Mouse (Mus musculus) MEL (cell line): ENCODE measurements at regions not wholly inside any gene's neighbourhood (a gene's known extent, or its start where the extent isn't known, plus 50 kb on each side); places are given as distances from the start of the nearest gene placed in this dataset.

Experiments
- DNase-seq: peaks from one replicate; pipeline ENCODE4 v3.0.0; 2011; ENCODE audit warnings: low read depth, low spot score
- H3K27ac ChIP-seq: 2 replicates; pipeline ENCODE4 v1.5.1; 2012; ENCODE audit warnings: low read depth, mild to moderate bottlenecking, control low read depth, low read length, moderate library complexity; ENCODE audit not compliant: control insufficient read depth
- H3K27me3 ChIP-seq, 2 experiments: fragments of 150-350 bp in 1 of 2; sonication (generic) in 1 of 2; 2 replicates each; pipeline ENCODE4 v1.6.1; 2012; ENCODE audit warnings: low read length in 2 of 2, mild to moderate bottlenecking in 2 of 2, improper control_type of control experiment in 1 of 2, moderate library complexity in 1 of 2; ENCODE audit not compliant: insufficient read depth in 2 of 2, control insufficient read depth in 1 of 2
- H3K36me3 ChIP-seq, 2 experiments: 2 replicates each; pipeline ENCODE4 v1.6.1; 2012 to 2014; ENCODE audit warnings: low read length in 2 of 2, improper control_type of control experiment in 1 of 2, inconsistent platforms in 1 of 2, mild to moderate bottlenecking in 1 of 2; ENCODE audit not compliant: insufficient read depth in 2 of 2, control insufficient read depth in 1 of 2
- H3K4me1 ChIP-seq, 2 experiments: fragments of 150-350 bp in 1 of 2; sonication (generic) in 1 of 2; 2 replicates each; pipeline ENCODE4 v1.6.1; 2012; ENCODE audit warnings: low read length in 2 of 2, improper control_type of control experiment in 1 of 2, mild to moderate bottlenecking in 1 of 2; ENCODE audit not compliant: insufficient read depth in 2 of 2, control insufficient read depth in 1 of 2
- H3K4me3 ChIP-seq, 2 experiments: fragments of 150-350 bp in 1 of 2; sonication (generic) in 1 of 2; 2 replicates each; pipeline ENCODE4 v1.5.1; 2012; ENCODE audit warnings: low read depth in 2 of 2, low read length in 2 of 2, mild to moderate bottlenecking in 2 of 2, moderate library complexity in 2 of 2, control low read depth in 1 of 2, improper control_type of control experiment in 1 of 2; ENCODE audit not compliant: control insufficient read depth in 1 of 2, insufficient read depth in 1 of 2
- H3K79me2 ChIP-seq: 2 replicates; pipeline ENCODE4 v1.6.1; 2012; ENCODE audit warnings: mild to moderate bottlenecking, low read length, moderate library complexity; ENCODE audit not compliant: control insufficient read depth, poor library complexity, insufficient read depth
- H3K9ac ChIP-seq: 2 replicates; pipeline ENCODE4 v1.6.1; 2012; ENCODE audit warnings: low read depth, mild to moderate bottlenecking, control low read depth, low read length, moderate library complexity; ENCODE audit not compliant: control insufficient read depth, poor library complexity, severe bottlenecking
- H3K9me3 ChIP-seq: fragments of 150-350 bp; sonication (generic); replicated peaks from 2 replicates; pipeline ENCODE4 v1.6.1; 2012; ENCODE audit warnings: mild to moderate bottlenecking, low read length, improper control_type of control experiment, moderate library complexity; ENCODE audit not compliant: insufficient read depth
- CHD1 ChIP-seq: IDR thresholded peaks from 2 replicates; pipeline ENCODE4 v1.6.1; 2012; ENCODE audit warnings: low read depth, mild to moderate bottlenecking, inconsistent platforms, low read length, improper control_type of control experiment
- EP300 ChIP-seq, 2 experiments: IDR thresholded peaks; 2 replicates each; pipeline ENCODE4 v1.6.1; 2011; ENCODE audit warnings: improper control_type of control experiment in 2 of 2, low read length in 2 of 2, low read depth in 1 of 2, mild to moderate bottlenecking in 1 of 2
- GABPA ChIP-seq: IDR thresholded peaks from 2 replicates; pipeline ENCODE4 v1.6.1; 2012; ENCODE audit warnings: low read depth, mild to moderate bottlenecking, inconsistent platforms, low read length, improper control_type of control experiment, moderate library complexity
- GATA1 ChIP-seq: IDR thresholded peaks from 2 replicates; pipeline ENCODE4 v1.6.1; 2011; ENCODE audit warnings: low read depth, low read length, improper control_type of control experiment
- HCFC1 ChIP-seq: IDR thresholded peaks from 2 replicates; pipeline ENCODE4 v1.6.1; 2012; ENCODE audit warnings: low read depth, mild to moderate bottlenecking, inconsistent platforms, low read length, improper control_type of control experiment, moderate library complexity
- MAZ ChIP-seq: IDR thresholded peaks from 2 replicates; pipeline ENCODE4 v1.6.1; 2012; ENCODE audit warnings: low read depth, mild to moderate bottlenecking, inconsistent platforms, low read length, improper control_type of control experiment
- MEF2A ChIP-seq: IDR thresholded peaks from 2 replicates; pipeline ENCODE4 v1.6.1; 2014; ENCODE audit warnings: low read depth, mild to moderate bottlenecking, inconsistent platforms, low read length, improper control_type of control experiment; ENCODE audit not compliant: poor library complexity, insufficient replicate concordance, severe bottlenecking; ENCODE audit errors: extremely low read depth
- MYB ChIP-seq: IDR thresholded peaks from 2 replicates; pipeline ENCODE4 v1.6.1; 2011; ENCODE audit warnings: mild to moderate bottlenecking, low read depth, low read length, improper control_type of control experiment
- POLR2AphosphoS2 ChIP-seq: IDR thresholded peaks from 2 replicates; pipeline ENCODE4 v1.6.1; 2011; ENCODE audit warnings: low read length, improper control_type of control experiment
- POLR2AphosphoS5 ChIP-seq: IDR thresholded peaks from 2 replicates; pipeline ENCODE4 v1.6.1; 2012; ENCODE audit warnings: low read depth, borderline replicate concordance, mild to moderate bottlenecking, inconsistent platforms, low read length, moderate library complexity, mixed read lengths
- RAD21 ChIP-seq: IDR thresholded peaks from 2 replicates; pipeline ENCODE4 v1.6.1; 2011; ENCODE audit warnings: mild to moderate bottlenecking, low read depth, low read length, improper control_type of control experiment
- RCOR1 ChIP-seq: IDR thresholded peaks from 2 replicates; pipeline ENCODE4 v1.6.1; 2012; ENCODE audit warnings: low read depth, mild to moderate bottlenecking, inconsistent platforms, low read length, improper control_type of control experiment
- SMC3 ChIP-seq: IDR thresholded peaks from 2 replicates; pipeline ENCODE4 v1.6.1; 2011; ENCODE audit warnings: low read depth, low read length, improper control_type of control experiment
- TAL1 ChIP-seq: IDR thresholded peaks from 2 replicates; pipeline ENCODE4 v1.6.1; 2012; ENCODE audit warnings: mild to moderate bottlenecking, inconsistent platforms, low read length, moderate library complexity, mixed read lengths
- UBTF ChIP-seq: IDR thresholded peaks from 2 replicates; pipeline ENCODE4 v1.6.1; 2012; ENCODE audit warnings: low read depth, mild to moderate bottlenecking, inconsistent platforms, low read length, improper control_type of control experiment, moderate library complexity, borderline replicate concordance; ENCODE audit not compliant: insufficient read depth
- USF1 ChIP-seq: IDR thresholded peaks from 2 replicates; pipeline ENCODE4 v1.6.1; 2014; ENCODE audit warnings: low read depth, mild to moderate bottlenecking, inconsistent platforms, low read length, improper control_type of control experiment, moderate library complexity
- USF2 ChIP-seq, 2 experiments: IDR thresholded peaks; 2 replicates each; pipeline ENCODE4 v1.6.1; 2011 to 2012; ENCODE audit warnings: improper control_type of control experiment in 2 of 2, low read length in 2 of 2, borderline replicate concordance in 1 of 2, inconsistent platforms in 1 of 2, low read depth in 1 of 2, mild to moderate bottlenecking in 1 of 2; ENCODE audit not compliant: insufficient read depth in 1 of 2
- ZC3H11A ChIP-seq: IDR thresholded peaks from 2 replicates; pipeline ENCODE4 v1.6.1; 2012; ENCODE audit warnings: low read depth, mild to moderate bottlenecking, inconsistent platforms, low read length, improper control_type of control experiment
- ZKSCAN1 ChIP-seq: IDR thresholded peaks from 2 replicates; pipeline ENCODE4 v1.6.1; 2012; ENCODE audit warnings: low read depth, mild to moderate bottlenecking, inconsistent platforms, low read length, improper control_type of control experiment, moderate library complexity
- ZMIZ1 ChIP-seq: IDR thresholded peaks from 2 replicates; pipeline ENCODE4 v1.6.1; 2012; ENCODE audit warnings: low read depth, mild to moderate bottlenecking, inconsistent platforms, low read length, improper control_type of control experiment, moderate library complexity
- ZNF384 ChIP-seq: IDR thresholded peaks from 2 replicates; pipeline ENCODE4 v1.6.1; 2012; ENCODE audit warnings: low read depth, mild to moderate bottlenecking, inconsistent platforms, low read length, improper control_type of control experiment

- Histone ChIP-seq H3K4me3 (no peak overlapping the region), H3K9ac (no peak overlapping the region), H3K36me3 (no peaks in the 10 kb centered on the region), H3K9me3 (no peaks in the 10 kb centered on the region), H3K4me1 (no peaks in the 10 kb centered on the region), H3K27me3 (peaks cover 2 to 3% of the 10 kb centered on the region in 2 experiments), H3K27ac (no peak overlapping the region), H3K79me2 (no peaks in the 10 kb centered on the region)
- no peak for DNase-seq
- TF ChIP-seq ZMIZ1 (no peak), TAL1 (no peak), GATA1 (no peak), UBTF (no peak), USF1 (no peak), HCFC1 (no peak), POLR2AphosphoS5 (no peak), RCOR1 (no peak), POLR2AphosphoS2 (no peak), SMC3 (no peak), RAD21 (no peak)
Measured at GRCm38 (mm10) chr11:26708636-26709035, 114.8 kb upstream of the Vrk2 start.

- Histone ChIP-seq H3K9me3 (no peaks in the 10 kb centered on the region), H3K27ac (no peak overlapping the region), H3K4me1 (no peaks in the 10 kb centered on the region), H3K79me2 (no peaks in the 10 kb centered on the region), H3K36me3 (no peaks in the 10 kb centered on the region)
- no peak for DNase-seq
- no peak for TF ChIP-seq UBTF
- no peak for TF ChIP-seq RAD21
- no peak for TF ChIP-seq POLR2AphosphoS5
- TF ChIP-seq ZNF384, result no peak
- no peak for TF ChIP-seq USF1
- TF ChIP-seq, all 39 proteins: peak for 0
- H3K27me3 ChIP-seq, result peaks cover 10 to 18% of the 10 kb centered on the region in 2 experiments
- no peak overlapping the region for H3K9ac ChIP-seq
- no peak overlapping the region for H3K4me3 ChIP-seq
Measured at GRCm38 (mm10) chr11:26683850-26684249, 90.1 kb upstream of the Vrk2 start.

GRCm38 (mm10) chr11:26667251-26667650 is 73.5 kb upstream of the Vrk2 start:
- H3K36me3 ChIP-seq, result no peaks in the 10 kb centered on the region
- no peaks in the 10 kb centered on the region for H3K4me1 ChIP-seq
- no peak overlapping the region for H3K27ac ChIP-seq
- H3K4me3 ChIP-seq, result no peak overlapping the region
- H3K9me3 ChIP-seq, result no peaks in the 10 kb centered on the region
- no peak overlapping the region for H3K9ac ChIP-seq
- no peak for DNase-seq
- no peak for TF ChIP-seq ZKSCAN1
- TF ChIP-seq ZC3H11A, result no peak
- TF ChIP-seq GABPA, result no peak
- no peak for TF ChIP-seq MAZ
- TF ChIP-seq MEF2A, result no peak
- TF ChIP-seq EP300 (IDR thresholded peaks at IDR 0.05; ENCODE audit: low read depth in 1 of 2, low read length in 2 of 2), result no peak
- no peak for TF ChIP-seq ZMIZ1
- no peak for TF ChIP-seq RAD21
- no peak for TF ChIP-seq MYB
- no peak for TF ChIP-seq SMC3
- TF ChIP-seq USF2 (IDR thresholded peaks at IDR 0.05; ENCODE audit: borderline replicate concordance in 1 of 2, insufficient read depth in 1 of 2, low read depth in 1 of 2, low read length in 2 of 2), result no peak
- TF ChIP-seq CHD1, result no peak
- no peaks in the 10 kb centered on the region for H3K79me2 ChIP-seq
- H3K27me3 ChIP-seq, result peaks cover 0 to 8% of the 10 kb centered on the region in 2 experiments; a peak in 2 of 4 replicates
